ENCODE assay signal across 8 mouse cellular contexts in genomic region chr16:13197293-13197692, GRCm38 (mm10). TPM values are rescaled to one million over a fixed set of nuclear protein-coding genes. Genes with fewer than 3 reads are reported as not detected.
A peak's percentile ranks its signal among the peaks of the same experiment; 100 is the strongest.
DNase-seq lines count a peak whose midpoint lies in the region; ATAC-seq and TF ChIP-seq lines count a peak whose summit lies in the region.

No protein-coding gene starts in this region.

- H3K36me3 ChIP-seq in stomach, embryonic 15.5 days: no peaks in the 10 kb centered on the region
- H3K36me3 ChIP-seq in stomach, postnatal 0 days (ENCODE audit: control insufficient read depth, insufficient read depth, low read length): no peaks in the 10 kb centered on the region
- H3K36me3 ChIP-seq in hindbrain, embryonic 11.5 days (ENCODE audit: control insufficient read depth, insufficient read depth, low read length): no peaks in the 10 kb centered on the region
- no peaks in the 10 kb centered on the region for H3K36me3 ChIP-seq in lung, embryonic 16.5 days (ENCODE audit: control insufficient read depth, insufficient read depth, low read length)
- no peaks in the 10 kb centered on the region for H3K36me3 ChIP-seq in heart, embryonic 11.5 days (ENCODE audit: control insufficient read depth, insufficient read depth, low read length)

- peaks cover 10% of the 10 kb centered on the region for H3K4me1 ChIP-seq in stomach, embryonic 15.5 days
- H3K4me1 ChIP-seq in stomach, postnatal 0 days (replicated peaks; ENCODE audit: control insufficient read depth, insufficient read depth): peaks cover 2% of the 10 kb centered on the region
- H3K4me1 ChIP-seq in hindbrain, embryonic 11.5 days (replicated peaks; ENCODE audit: control insufficient read depth, insufficient read depth, low read length): no peaks in the 10 kb centered on the region
- H3K4me1 ChIP-seq in lung, embryonic 16.5 days (replicated peaks; ENCODE audit: control insufficient read depth, insufficient read depth, low read length): peaks cover 7% of the 10 kb centered on the region; the same call in 1 of the 2 replicates
- peaks cover 12% of the 10 kb centered on the region for H3K4me1 ChIP-seq in heart, embryonic 11.5 days (ENCODE audit: control insufficient read depth, insufficient read depth, low read length)

- 41% methylated on average over 5 of the region's 5 CpGs for WGBS in stomach, embryonic 15.5 days
- WGBS in stomach, postnatal 0 days: 46% methylated on average over 5 of the region's 5 CpGs
- 47% methylated on average over 5 of the region's 5 CpGs for WGBS in hindbrain, embryonic 11.5 days
- WGBS in lung, embryonic 16.5 days: 46% methylated on average over 5 of the region's 5 CpGs
- 48% methylated on average over 5 of the region's 5 CpGs for WGBS in heart, embryonic 11.5 days (ENCODE audit: insufficient replicate concordance)

- no peak for TF ChIP-seq CTCF in stomach, postnatal 0 days (IDR thresholded peaks at IDR 0.05; ENCODE audit: low read depth)

- H3K27ac ChIP-seq in stomach, embryonic 15.5 days: no peak overlapping the region
- no peak overlapping the region for H3K27ac ChIP-seq in stomach, postnatal 0 days (replicated peaks)
- H3K27ac ChIP-seq in hindbrain, embryonic 11.5 days (ENCODE audit: low read depth, low read length): no peak overlapping the region
- H3K27ac ChIP-seq in lung, embryonic 16.5 days (ENCODE audit: low read length): no peak overlapping the region
- H3K27ac ChIP-seq in heart, embryonic 11.5 days (ENCODE audit: low read depth, low read length): no peak overlapping the region

- no peak overlapping the region for H3K4me3 ChIP-seq in stomach, embryonic 15.5 days (replicated peaks)
- H3K4me3 ChIP-seq in stomach, postnatal 0 days (ENCODE audit: low read depth, low read length): no peak overlapping the region
- H3K4me3 ChIP-seq in hindbrain, embryonic 11.5 days (ENCODE audit: low read depth, low read length): no peak overlapping the region
- no peak overlapping the region for H3K4me3 ChIP-seq in lung, embryonic 16.5 days (ENCODE audit: low read length)
- H3K4me3 ChIP-seq in heart, embryonic 11.5 days (ENCODE audit: low read depth, low read length): no peak overlapping the region

- no peak overlapping the region for H3K9ac ChIP-seq in stomach, embryonic 15.5 days
- no peak overlapping the region for H3K9ac ChIP-seq in stomach, postnatal 0 days (ENCODE audit: low read length)
- no peak overlapping the region for H3K9ac ChIP-seq in hindbrain, embryonic 11.5 days (ENCODE audit: low read depth, low read length)
- H3K9ac ChIP-seq in lung, embryonic 16.5 days (ENCODE audit: low read length): no peak overlapping the region
- no peak overlapping the region for H3K9ac ChIP-seq in heart, embryonic 11.5 days (ENCODE audit: low read depth, low read length)

- peak; percentile 29; the same call in 1 of the 2 replicates for ATAC-seq in stomach, embryonic 15.5 days (ENCODE audit: insufficient read depth, low FRiP score, low read depth)
- no peak for ATAC-seq in stomach, postnatal 0 days (ENCODE audit: low FRiP score, low TSS enrichment)
- ATAC-seq in hindbrain, embryonic 11.5 days (ENCODE audit: low FRiP score): no peak
- peak; percentile 62; the same call in 1 of the 2 replicates for ATAC-seq in lung, embryonic 16.5 days (ENCODE audit: low read depth)
- no peak for ATAC-seq in megakaryocyte-erythroid progenitor cell, adult 5-6 weeks (replicated peaks; ENCODE audit: low FRiP score, low TSS enrichment, poor library complexity, severe bottlenecking)
- ATAC-seq in heart, embryonic 11.5 days (replicated peaks; ENCODE audit: insufficient number of reproducible peaks, low FRiP score, low TSS enrichment): no peak

- TF ChIP-seq EP300 in stomach, postnatal 0 days (optimal IDR thresholded peaks at IDR 0.05): no peak

- no peaks in the 10 kb centered on the region for H3K9me3 ChIP-seq in stomach, embryonic 15.5 days
- no peaks in the 10 kb centered on the region for H3K9me3 ChIP-seq in stomach, postnatal 0 days (ENCODE audit: control insufficient read depth, low read length)
- H3K9me3 ChIP-seq in hindbrain, embryonic 11.5 days (ENCODE audit: control insufficient read depth, low read length): no peaks in the 10 kb centered on the region
- no peaks in the 10 kb centered on the region for H3K9me3 ChIP-seq in lung, embryonic 16.5 days (ENCODE audit: control insufficient read depth, low read length)
- H3K9me3 ChIP-seq in heart, embryonic 11.5 days (replicated peaks; ENCODE audit: control insufficient read depth, low read length): no peaks in the 10 kb centered on the region

- no peaks in the 10 kb centered on the region for H3K27me3 ChIP-seq in stomach, embryonic 15.5 days (replicated peaks)
- no peaks in the 10 kb centered on the region for H3K27me3 ChIP-seq in stomach, postnatal 0 days (ENCODE audit: control insufficient read depth, insufficient read depth, low read length)
- no peaks in the 10 kb centered on the region for H3K27me3 ChIP-seq in hindbrain, embryonic 11.5 days (ENCODE audit: control insufficient read depth, insufficient read depth, low read length)
- no peaks in the 10 kb centered on the region for H3K27me3 ChIP-seq in lung, embryonic 16.5 days (ENCODE audit: control insufficient read depth, insufficient read depth, low read depth, low read length)
- no peaks in the 10 kb centered on the region for H3K27me3 ChIP-seq in heart, embryonic 11.5 days (ENCODE audit: control insufficient read depth, insufficient read depth, low read length)

- no peak for DNase-seq in stomach, postnatal 0 days (ENCODE audit: low spot score)
- DNase-seq in hindbrain, embryonic 11.5 days (ENCODE audit: low spot score): peak; percentile 14
- DNase-seq in right cerebral cortex, postnatal 4 days: peak; percentile 45
- DNase-seq in urinary bladder, postnatal 10 days (ENCODE audit: low spot score): no peak

- no peak overlapping the region for H3K4me2 ChIP-seq in stomach, embryonic 15.5 days
- H3K4me2 ChIP-seq in stomach, postnatal 0 days (replicated peaks; ENCODE audit: low read depth): no peak overlapping the region
- H3K4me2 ChIP-seq in hindbrain, embryonic 11.5 days (replicated peaks; ENCODE audit: low read depth, low read length): no peak overlapping the region
- no peak overlapping the region for H3K4me2 ChIP-seq in lung, embryonic 16.5 days (ENCODE audit: low read depth, low read length)
- H3K4me2 ChIP-seq in heart, embryonic 11.5 days: no peak overlapping the region

RNA-seq across cellular contexts. Expression of gene Mrtfb, which starts 59.0 kb away (rescaled TPM):
- polyA plus RNA-seq in stomach, embryonic 15.5 days (2015; fragmentation: Nextera tagmentation; extraction: Ambion mirVana): 22.5 and 22.8 TPM in 2 replicates
- 12.5 and 12.6 TPM in 2 replicates for polyA plus RNA-seq in stomach, postnatal 0 days (2015; fragmentation: Nextera tagmentation; extraction: Ambion mirVana)
- polyA plus RNA-seq in hindbrain, embryonic 11.5 days (2014; fragmentation: Nextera tagmentation; extraction: Ambion mirVana): 18.7 and 24.1 TPM in 2 replicates
- polyA plus RNA-seq in lung, embryonic 16.5 days (2015; fragmentation: Nextera tagmentation; extraction: Ambion mirVana): 22.5 and 24.3 TPM in 2 replicates
- 8.9 and 10.7 TPM in 2 replicates for total RNA-seq in megakaryocyte-erythroid progenitor cell, adult 5-6 weeks (2014; fragmentation: Nextera tagmentation)
- total RNA-seq in megakaryocyte-erythroid progenitor cell, adult 5-6 weeks (2017): 2.3 and 3.7 TPM in 2 replicates
- 17.9 and 20.2 TPM in 2 replicates for polyA plus RNA-seq in heart, embryonic 11.5 days (2014; fragmentation: Nextera tagmentation; extraction: Ambion mirVana)

Comparison
In these comparisons a context has a peak if more than half of its experiments do, and no peak if none do; other contexts are left out.
1. ATAC-seq: peak in stomach, embryonic 15.5 days (single experiment) and lung, embryonic 16.5 days (single experiment); none in stomach, postnatal 0 days (single experiment), hindbrain, embryonic 11.5 days (single experiment), megakaryocyte-erythroid progenitor cell, adult 5-6 weeks (single experiment) and heart, embryonic 11.5 days (single experiment).
2. DNase-seq: peak in hindbrain, embryonic 11.5 days (single experiment) and right cerebral cortex, postnatal 4 days (single experiment); none in stomach, postnatal 0 days (single experiment) and urinary bladder, postnatal 10 days (single experiment).